Mouse (Mus musculus): Measurements from ENCODE around the gene Mcm3ap.

DNA sequence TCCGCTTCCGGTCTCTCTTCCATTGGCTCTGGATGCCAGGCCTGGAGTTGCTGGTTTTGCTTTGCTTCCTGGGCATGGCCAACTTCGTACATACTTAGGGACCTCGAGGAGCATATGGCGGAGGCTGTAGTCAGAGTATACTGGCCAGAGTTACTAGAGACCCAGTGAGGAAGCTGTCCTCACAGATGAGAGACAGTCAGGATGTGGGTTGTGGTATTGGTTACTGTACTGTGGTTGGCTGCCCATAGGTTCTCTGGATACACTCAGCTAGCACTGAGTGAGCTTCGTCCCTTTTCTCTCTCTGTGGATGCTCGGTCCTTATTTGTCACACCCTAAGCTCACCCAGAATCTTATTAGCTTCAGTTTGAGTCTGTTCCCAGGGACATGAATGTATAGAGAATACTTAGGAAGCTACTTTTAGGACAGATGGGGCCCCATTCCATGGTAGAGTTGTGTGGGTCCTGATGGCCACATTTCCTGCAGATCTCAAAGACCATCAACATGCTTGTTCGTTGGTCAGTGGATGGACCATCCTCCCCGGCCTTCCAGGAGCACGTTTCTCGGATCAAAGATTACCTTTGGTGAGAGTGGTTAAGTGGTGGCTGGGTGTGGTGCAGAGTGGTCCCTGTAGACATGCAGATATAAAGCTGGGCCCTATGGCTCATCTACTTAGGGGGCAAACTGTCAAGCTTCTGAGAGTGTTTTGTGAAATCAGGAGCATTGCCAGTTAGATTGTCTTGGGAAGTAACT is 72.8 kb downstream of the Mcm3ap start:
- no peak for TF ChIP-seq CTCF (IDR thresholded peaks at IDR 0.05; ENCODE audit: low read depth, low read length)
- TF ChIP-seq GATA1 (IDR thresholded peaks at IDR 0.05; ENCODE audit: borderline replicate concordance, low read length): no peak
- no peak for TF ChIP-seq TAL1 (conservative IDR thresholded peaks at IDR 0.05; ENCODE audit: low read depth, low read length)
